Mouse (Mus musculus): ENCODE measurements around the gene Gbf1. TPM values are rescaled to one million over a fixed set of nuclear protein-coding genes. Genes with fewer than 3 reads are reported as not detected.

Gene Gbf1
- 34.0 and 45.7 TPM in 2 replicates for polyA plus RNA-seq (2014; fragmentation: Nextera tagmentation; extraction: Ambion mirVana)

DNA sequence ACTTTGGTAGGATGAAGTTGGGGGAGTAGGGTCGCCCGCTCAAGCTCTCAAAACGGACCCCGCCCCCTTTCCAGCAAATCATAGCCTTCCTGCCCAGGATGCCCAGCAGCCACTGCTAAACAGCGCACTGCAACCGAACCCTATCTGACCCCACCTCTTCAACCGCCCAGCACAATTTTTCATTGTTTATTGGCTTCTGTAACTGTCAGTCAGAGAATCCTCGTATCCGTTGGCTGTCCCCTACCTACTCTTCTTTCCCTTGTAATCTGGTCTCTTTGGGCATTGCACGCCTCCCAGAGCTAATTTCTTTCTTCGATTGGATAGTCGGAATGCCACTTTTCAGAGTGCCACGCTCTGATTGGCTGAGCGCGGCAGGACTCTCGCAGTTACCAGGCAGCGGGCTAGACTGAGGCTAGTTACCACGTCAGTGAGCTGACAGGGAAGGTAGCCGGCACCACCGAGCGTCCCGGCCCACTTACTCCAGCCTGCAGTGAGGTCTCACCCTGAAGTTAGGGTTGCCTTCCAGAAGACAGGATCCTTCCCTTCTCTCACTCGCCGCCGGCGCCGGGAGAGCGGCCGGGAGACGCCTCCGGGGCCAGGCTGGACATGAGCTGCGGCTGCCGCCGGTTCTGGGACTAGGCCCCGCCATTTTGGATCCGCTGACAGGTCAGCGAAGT, at the start of gene Gbf1:
TSS of gene Gbf1 (plus strand) at position 383 of the 677 bp plus-strand sequence.
- H3K27ac ChIP-seq (ENCODE audit: low read depth, low read length), result 0 out of 2 replicates have a peak within 1 kb of the TSS, but pooled peaks have one; percentile 3
- under 1% methylated on average over 37 of the region's 37 CpGs for WGBS (ENCODE audit: insufficient replicate concordance)
- H3K9me3 ChIP-seq (replicated peaks; ENCODE audit: control insufficient read depth, low read length), result no peaks in the 10 kb centered on the region
- H3K4me1 ChIP-seq (ENCODE audit: control insufficient read depth, insufficient read depth, low read length), result peaks cover 18% of the 10 kb centered on the region
- H3K27me3 ChIP-seq (ENCODE audit: control insufficient read depth, insufficient read depth, low read length), result peaks cover 27% of the 10 kb centered on the region
- peak within 1 kb of the TSS; percentile 75 for H3K9ac ChIP-seq (ENCODE audit: low read depth, low read length)
- peak within 1 kb of the TSS; percentile 92 for H3K4me3 ChIP-seq (ENCODE audit: low read depth, low read length)
- peak; percentile 92 for ATAC-seq (replicated peaks; ENCODE audit: insufficient number of reproducible peaks, low FRiP score, low TSS enrichment)
- H3K4me2 ChIP-seq, result peak within 1 kb of the TSS; percentile 74
- no peaks in the 10 kb centered on the region for H3K36me3 ChIP-seq (ENCODE audit: control insufficient read depth, insufficient read depth, low read length)

DNA sequence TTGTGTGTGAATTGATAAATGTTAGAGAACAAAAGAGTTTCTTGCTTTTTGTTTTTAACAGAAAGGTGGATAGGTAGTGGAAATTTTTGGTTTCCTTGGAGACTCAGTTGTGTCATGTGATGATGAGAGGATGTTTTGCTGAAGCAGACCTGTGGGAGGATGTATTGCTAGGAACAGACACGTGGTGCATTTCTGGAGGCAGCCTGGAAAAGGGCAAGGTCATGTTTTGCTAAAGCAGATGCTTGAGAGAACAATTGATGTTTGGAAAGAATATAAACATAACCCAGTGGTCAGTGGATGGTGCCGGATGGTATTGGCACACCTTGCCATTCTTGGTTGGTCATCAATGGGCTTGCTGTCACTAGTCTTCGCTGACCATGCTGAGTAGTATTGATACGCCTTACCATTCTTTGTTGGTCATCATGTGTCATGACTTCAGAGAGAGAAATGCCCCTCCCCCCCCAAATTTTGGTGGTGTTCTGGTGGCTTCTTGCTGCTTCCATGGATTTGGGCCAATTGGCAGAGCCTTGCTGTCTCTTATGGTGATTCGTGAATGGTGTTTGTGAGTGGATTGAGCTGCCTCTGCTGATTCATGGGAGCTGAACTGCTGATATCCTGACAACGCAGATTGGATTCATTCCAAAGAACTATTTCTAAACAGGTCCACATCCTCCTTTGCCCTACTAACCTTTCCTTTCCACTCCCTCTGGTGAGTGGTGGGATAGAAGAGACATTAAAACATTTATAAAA, 48.7 kb upstream of the Gbf1 start:
- 78% methylated on average over 6 of the region's 6 CpGs for WGBS (ENCODE audit: insufficient replicate concordance)
- no peaks in the 10 kb centered on the region for H3K4me1 ChIP-seq (ENCODE audit: control insufficient read depth, insufficient read depth, low read length)
- no peaks in the 10 kb centered on the region for H3K36me3 ChIP-seq (ENCODE audit: control insufficient read depth, insufficient read depth, low read length)
- ATAC-seq (replicated peaks; ENCODE audit: insufficient number of reproducible peaks, low FRiP score, low TSS enrichment), result no peak
- no peak overlapping the region for H3K27ac ChIP-seq (ENCODE audit: low read depth, low read length)
- H3K27me3 ChIP-seq (ENCODE audit: control insufficient read depth, insufficient read depth, low read length), result no peaks in the 10 kb centered on the region
- H3K4me2 ChIP-seq, result no peak overlapping the region
- no peak overlapping the region for H3K4me3 ChIP-seq (ENCODE audit: low read depth, low read length)
- no peaks in the 10 kb centered on the region for H3K9me3 ChIP-seq (replicated peaks; ENCODE audit: control insufficient read depth, low read length)
- no peak overlapping the region for H3K9ac ChIP-seq (ENCODE audit: low read depth, low read length)

DNA sequence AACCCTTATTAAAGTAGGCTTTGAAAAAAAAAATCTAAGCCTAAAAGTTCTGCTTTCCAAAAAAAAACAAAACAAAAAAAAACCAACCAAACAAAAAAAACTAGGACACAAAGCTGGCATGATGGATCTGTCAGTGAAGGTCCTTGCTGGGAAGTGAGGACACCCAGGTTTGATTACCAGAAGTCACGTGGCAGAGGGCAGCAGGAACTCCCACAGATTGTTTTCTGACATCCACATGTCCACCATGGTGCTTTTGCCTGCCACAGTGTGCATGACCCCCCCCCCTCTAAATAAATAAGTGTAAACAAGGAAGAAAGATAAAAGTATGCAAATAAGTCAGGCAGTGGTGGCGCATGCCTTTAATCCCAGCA, 48.1 kb upstream of the Gbf1 start:
- H3K4me2 ChIP-seq, result no peak overlapping the region
- H3K27me3 ChIP-seq (ENCODE audit: control insufficient read depth, insufficient read depth, low read length), result no peaks in the 10 kb centered on the region
- WGBS (ENCODE audit: insufficient replicate concordance), result 80% methylated on average over 2 of the region's 2 CpGs
- no peak for ATAC-seq (replicated peaks; ENCODE audit: insufficient number of reproducible peaks, low FRiP score, low TSS enrichment)
- H3K4me1 ChIP-seq (ENCODE audit: control insufficient read depth, insufficient read depth, low read length), result no peaks in the 10 kb centered on the region
- no peak overlapping the region for H3K9ac ChIP-seq (ENCODE audit: low read depth, low read length)
- no peaks in the 10 kb centered on the region for H3K36me3 ChIP-seq (ENCODE audit: control insufficient read depth, insufficient read depth, low read length)
- no peak overlapping the region for H3K27ac ChIP-seq (ENCODE audit: low read depth, low read length)
- H3K4me3 ChIP-seq (ENCODE audit: low read depth, low read length), result no peak overlapping the region
- H3K9me3 ChIP-seq (replicated peaks; ENCODE audit: control insufficient read depth, low read length), result no peaks in the 10 kb centered on the region

DNA sequence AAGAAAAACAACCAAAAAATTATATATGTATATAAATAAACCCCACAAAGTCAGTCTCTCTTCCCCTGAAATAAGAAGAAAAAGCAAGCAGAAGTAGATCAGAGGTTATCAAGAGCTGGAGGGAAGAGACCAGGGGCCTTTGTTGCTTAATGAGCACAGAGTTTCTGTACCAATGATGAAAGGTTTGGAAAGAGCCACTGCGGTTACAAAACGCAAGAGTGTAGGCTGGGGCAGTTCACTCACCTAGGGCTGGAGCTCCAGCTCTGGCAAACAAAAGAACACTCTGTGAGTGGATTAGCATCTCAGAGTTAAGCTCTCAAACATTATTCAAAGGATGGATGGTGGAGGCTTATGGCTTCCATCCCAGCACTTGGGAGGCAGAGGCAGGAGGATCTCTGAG, 42.1 kb upstream of the Gbf1 start:
- 68% methylated on average over 2 of the region's 2 CpGs for WGBS (ENCODE audit: insufficient replicate concordance)
- ATAC-seq (replicated peaks; ENCODE audit: insufficient number of reproducible peaks, low FRiP score, low TSS enrichment), result no peak

DNA sequence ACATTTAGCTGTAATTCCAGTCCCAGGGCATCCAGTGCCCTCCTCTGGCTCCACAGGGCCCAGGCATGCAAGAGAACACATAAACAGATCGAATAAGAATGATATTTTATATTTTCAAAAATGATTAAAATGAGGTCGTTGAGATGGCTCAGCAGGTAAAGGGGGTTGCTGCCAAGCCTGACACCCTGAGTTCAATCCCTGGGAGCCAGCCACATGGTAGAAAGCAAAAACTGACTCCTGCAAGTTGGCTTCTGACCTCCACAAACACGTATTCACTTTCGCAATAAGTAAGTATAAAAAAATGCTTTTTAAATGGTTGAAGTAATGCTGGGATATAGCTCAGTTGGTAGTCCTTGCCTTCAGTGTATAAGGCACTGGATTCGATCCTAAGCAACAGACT, 41.5 kb upstream of the Gbf1 start:
- H3K9me3 ChIP-seq (replicated peaks; ENCODE audit: control insufficient read depth, low read length), result no peaks in the 10 kb centered on the region
- H3K4me3 ChIP-seq (ENCODE audit: low read depth, low read length), result no peak overlapping the region
- H3K36me3 ChIP-seq (ENCODE audit: control insufficient read depth, insufficient read depth, low read length), result no peaks in the 10 kb centered on the region
- H3K27ac ChIP-seq (ENCODE audit: low read depth, low read length), result no peak overlapping the region
- 77% methylated on average over 5 of the region's 5 CpGs for whole genome bisulfite sequencing (ENCODE audit: insufficient replicate concordance)
- H3K9ac ChIP-seq (ENCODE audit: low read depth, low read length), result no peak overlapping the region
- ATAC-seq (replicated peaks; ENCODE audit: insufficient number of reproducible peaks, low FRiP score, low TSS enrichment), result no peak
- H3K4me1 ChIP-seq (ENCODE audit: control insufficient read depth, insufficient read depth, low read length), result no peaks in the 10 kb centered on the region
- no peak overlapping the region for H3K4me2 ChIP-seq
- no peaks in the 10 kb centered on the region for H3K27me3 ChIP-seq (ENCODE audit: control insufficient read depth, insufficient read depth, low read length)

More for the DNA sequence above, 42.1 kb upstream of the Gbf1 start:
- Histone ChIP-seq H3K4me2 (no peak overlapping the region), H3K9me3 (replicated peaks; ENCODE audit: control insufficient read depth, low read length) (no peaks in the 10 kb centered on the region), H3K36me3 (ENCODE audit: control insufficient read depth, insufficient read depth, low read length) (no peaks in the 10 kb centered on the region), H3K4me1 (ENCODE audit: control insufficient read depth, insufficient read depth, low read length) (no peaks in the 10 kb centered on the region), H3K27me3 (ENCODE audit: control insufficient read depth, insufficient read depth, low read length) (no peaks in the 10 kb centered on the region), H3K27ac (ENCODE audit: low read depth, low read length) (no peak overlapping the region), H3K9ac (ENCODE audit: low read depth, low read length) (no peak overlapping the region), H3K4me3 (ENCODE audit: low read depth, low read length) (no peak overlapping the region)

DNA sequence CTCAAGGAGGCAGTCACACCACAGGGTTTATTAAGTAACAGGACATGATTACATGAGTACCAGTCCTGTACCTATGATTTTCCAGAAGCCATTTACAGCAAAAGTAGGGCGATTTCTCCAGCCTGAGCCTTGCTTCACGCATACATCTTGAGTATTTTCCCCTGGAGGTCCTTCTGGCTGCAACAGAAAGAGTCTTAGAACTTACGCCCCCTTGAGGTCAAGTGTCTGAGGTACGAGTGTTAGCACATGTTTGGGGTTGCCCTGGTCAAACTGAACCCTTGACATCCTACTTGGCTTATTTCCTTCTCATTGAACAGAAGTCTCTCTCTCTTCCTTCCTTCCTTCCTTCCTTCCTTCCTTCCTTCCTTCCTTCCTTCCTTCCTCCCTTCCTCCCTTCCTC, 37.7 kb upstream of the Gbf1 start:
- Histone ChIP-seq H3K9me3 (replicated peaks; ENCODE audit: control insufficient read depth, low read length) (no peaks in the 10 kb centered on the region), H3K4me2 (no peak overlapping the region), H3K4me3 (ENCODE audit: low read depth, low read length) (no peak overlapping the region), H3K9ac (ENCODE audit: low read depth, low read length) (no peak overlapping the region), H3K4me1 (ENCODE audit: control insufficient read depth, insufficient read depth, low read length) (no peaks in the 10 kb centered on the region), H3K27me3 (ENCODE audit: control insufficient read depth, insufficient read depth, low read length) (no peaks in the 10 kb centered on the region), H3K36me3 (ENCODE audit: control insufficient read depth, insufficient read depth, low read length) (no peaks in the 10 kb centered on the region), H3K27ac (ENCODE audit: low read depth, low read length) (no peak overlapping the region)
- 53% methylated on average over 4 of the region's 4 CpGs for WGBS (ENCODE audit: insufficient replicate concordance)
- ATAC-seq (replicated peaks; ENCODE audit: insufficient number of reproducible peaks, low FRiP score, low TSS enrichment), result no peak

DNA sequence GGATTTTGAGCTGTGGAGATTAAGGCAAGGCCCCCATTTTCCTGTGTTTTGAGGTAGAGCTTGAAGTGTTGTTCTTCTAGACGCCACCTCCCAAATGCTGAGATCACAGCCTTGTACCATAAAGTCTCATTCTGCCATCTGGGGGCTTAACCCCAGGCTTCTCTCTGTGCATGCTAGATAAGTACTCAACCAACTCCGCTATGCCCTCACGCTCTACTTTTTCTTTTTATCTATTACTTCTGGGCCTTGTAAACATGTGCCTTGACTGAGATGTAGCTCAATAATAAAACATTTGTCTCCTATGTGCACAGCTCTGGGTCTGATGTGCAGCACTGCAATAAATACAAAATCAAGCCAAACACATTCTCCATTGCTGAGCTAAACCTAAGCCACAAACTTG, 32.9 kb upstream of the Gbf1 start:
- no peak overlapping the region for H3K4me2 ChIP-seq
- no peaks in the 10 kb centered on the region for H3K27me3 ChIP-seq (ENCODE audit: control insufficient read depth, insufficient read depth, low read length)
- no peak overlapping the region for H3K27ac ChIP-seq (ENCODE audit: low read depth, low read length)
- H3K4me3 ChIP-seq (ENCODE audit: low read depth, low read length), result no peak overlapping the region
- no peaks in the 10 kb centered on the region for H3K9me3 ChIP-seq (replicated peaks; ENCODE audit: control insufficient read depth, low read length)
- no peaks in the 10 kb centered on the region for H3K4me1 ChIP-seq (ENCODE audit: control insufficient read depth, insufficient read depth, low read length)
- H3K9ac ChIP-seq (ENCODE audit: low read depth, low read length), result no peak overlapping the region
- WGBS (ENCODE audit: insufficient replicate concordance), result 86% methylated on average over 3 of the region's 3 CpGs
- ATAC-seq (replicated peaks; ENCODE audit: insufficient number of reproducible peaks, low FRiP score, low TSS enrichment), result no peak
- no peaks in the 10 kb centered on the region for H3K36me3 ChIP-seq (ENCODE audit: control insufficient read depth, insufficient read depth, low read length)

DNA sequence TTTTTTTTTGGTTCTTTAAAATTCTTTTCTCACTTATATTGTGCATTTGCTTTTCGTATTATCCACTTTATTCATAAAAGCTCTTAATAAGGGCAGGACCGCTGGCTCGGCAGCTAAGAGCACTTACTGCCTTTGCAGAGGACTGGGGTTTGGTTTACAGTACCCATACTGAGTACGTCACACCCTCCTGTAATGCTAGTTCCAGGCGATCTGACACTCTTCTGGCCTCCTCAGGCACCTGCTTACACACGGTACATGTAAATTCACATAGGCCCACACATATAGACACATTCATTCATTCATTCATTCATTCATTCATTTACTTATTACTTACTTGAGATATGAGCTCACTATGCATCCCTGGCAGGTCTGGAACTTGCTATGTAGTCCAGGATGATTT, 31.4 kb upstream of the Gbf1 start:
- H3K36me3 ChIP-seq (ENCODE audit: control insufficient read depth, insufficient read depth, low read length), result no peaks in the 10 kb centered on the region
- no peaks in the 10 kb centered on the region for H3K4me1 ChIP-seq (ENCODE audit: control insufficient read depth, insufficient read depth, low read length)
- H3K27me3 ChIP-seq (ENCODE audit: control insufficient read depth, insufficient read depth, low read length), result no peaks in the 10 kb centered on the region
- H3K4me3 ChIP-seq (ENCODE audit: low read depth, low read length), result no peak overlapping the region
- no peak overlapping the region for H3K9ac ChIP-seq (ENCODE audit: low read depth, low read length)
- no peak for ATAC-seq (replicated peaks; ENCODE audit: insufficient number of reproducible peaks, low FRiP score, low TSS enrichment)
- H3K9me3 ChIP-seq (replicated peaks; ENCODE audit: control insufficient read depth, low read length), result no peaks in the 10 kb centered on the region
- 76% methylated on average over 6 of the region's 6 CpGs for WGBS (ENCODE audit: insufficient replicate concordance)
- no peak overlapping the region for H3K4me2 ChIP-seq
- H3K27ac ChIP-seq (ENCODE audit: low read depth, low read length), result no peak overlapping the region

DNA sequence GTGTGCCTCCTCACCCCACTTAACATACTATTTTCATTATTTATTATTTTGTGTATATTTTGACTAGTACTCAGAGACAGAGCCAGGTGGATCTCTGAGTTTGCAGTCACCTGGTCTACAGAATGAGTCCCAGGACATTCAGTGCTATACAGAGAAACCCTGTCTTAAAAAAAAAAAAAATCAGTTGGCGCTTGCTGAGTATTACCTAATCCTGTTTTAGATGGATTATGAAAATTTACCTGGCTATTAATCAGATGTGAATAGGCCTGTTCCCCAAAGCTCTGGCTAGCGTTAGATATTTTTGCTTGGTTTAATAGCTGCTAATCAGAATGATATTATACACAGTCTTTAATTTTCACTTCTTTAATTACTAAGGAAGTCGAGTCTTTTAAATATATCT, 28.4 kb upstream of the Gbf1 start:
- Histone ChIP-seq H3K27me3 (ENCODE audit: control insufficient read depth, insufficient read depth, low read length) (no peaks in the 10 kb centered on the region), H3K9me3 (replicated peaks; ENCODE audit: control insufficient read depth, low read length) (no peaks in the 10 kb centered on the region), H3K4me3 (ENCODE audit: low read depth, low read length) (no peak overlapping the region), H3K36me3 (ENCODE audit: control insufficient read depth, insufficient read depth, low read length) (no peaks in the 10 kb centered on the region), H3K4me2 (no peak overlapping the region), H3K27ac (ENCODE audit: low read depth, low read length) (no peak overlapping the region), H3K9ac (ENCODE audit: low read depth, low read length) (no peak overlapping the region), H3K4me1 (ENCODE audit: control insufficient read depth, insufficient read depth, low read length) (no peaks in the 10 kb centered on the region)
- 85% methylated on average over 3 of the region's 3 CpGs for WGBS (ENCODE audit: insufficient replicate concordance)
- no peak for ATAC-seq (replicated peaks; ENCODE audit: insufficient number of reproducible peaks, low FRiP score, low TSS enrichment)

Measured in heart, embryonic 11.5 days (tissue).